Mouse (Mus musculus) adipose tissue, adult 10 weeks (tissue): ENCODE measurements around the gene Smurf2. TPM values are rescaled to one million over a fixed set of nuclear protein-coding genes. Genes with fewer than 3 reads are reported as not detected.

Source experiments
- polyA plus RNA-seq: library from polyadenylated mRNA; stranded (reverse); fragments of 350-450 nt; fragmentation: Illumina TruSeq; extraction: RNeasy Lipid Tissue Mini Kit (QIAGEN cat#74804); gene quantifications from one replicate; pipeline ENCODE4 v1.2.3, GENCODE M21; 2014; ENCODE audit warnings: low read depth, low replicate concordance

Gene Smurf2
- 26.2 TPM for polyA plus RNA-seq

GRCm38 (mm10) chr11:106920551-106921379 is at the start of gene Smurf2:
Gene Smurf2 (minus strand): TSS chr11:106920715.

GRCm38 (mm10) chr11:106788775-106789459 is 131.6 kb downstream of the Smurf2 start, which contains the start of the genes Ddx5 and Cep95:
Gene Ddx5 (minus strand): TSS chr11:106789185.
Gene Cep95 (plus strand): TSS chr11:106789252.

GRCm38 (mm10) chr11:106779388-106780088 is 141.0 kb downstream of the Smurf2 start, which contains the start of gene Polg2:
Gene Polg2 (minus strand): TSS chr11:106779537.

Other genes with a start within 250 kb of the Smurf2 start
- 64.7 TPM for gene Pecam1, start 170.1 kb downstream of the Smurf2 start, polyA plus RNA-seq
- 1.8 TPM for gene Milr1, start 169.5 kb downstream of the Smurf2 start, polyA plus RNA-seq
- 6.0 TPM for gene Polg2, start 141.2 kb downstream of the Smurf2 start, polyA plus RNA-seq
- gene Ddx5, start 131.5 kb downstream of the Smurf2 start, polyA plus RNA-seq: 891 TPM
- 17.1 TPM for gene Cep95, start 131.5 kb downstream of the Smurf2 start, polyA plus RNA-seq
- 28.5 TPM for gene Kpna2, start 78.8 kb upstream of the Smurf2 start, polyA plus RNA-seq
- gene 1810010H24Rik, start 105.0 kb upstream of the Smurf2 start, polyA plus RNA-seq: 4.1 TPM
- gene Bptf, start 211.4 kb upstream of the Smurf2 start, polyA plus RNA-seq: 31.0 TPM